Mouse (Mus musculus) embryonic fibroblast, embryonic 13.5 days (primary cell): ENCODE measurements at regions not wholly inside any gene's neighbourhood (a gene's known extent, or its start where the extent isn't known, plus 50 kb on each side); places are given as distances from the start of the nearest gene placed in this dataset.

Experiments
- H3K27ac ChIP-seq: 2 replicates; pipeline ENCODE4 v1.5.1; 2012; ENCODE audit warnings: low read length, control low read depth, inconsistent platforms; ENCODE audit not compliant: insufficient read depth
- H3K4me1 ChIP-seq: 2 replicates; pipeline ENCODE4 v1.6.1; 2011; ENCODE audit warnings: low read length; ENCODE audit not compliant: control insufficient read depth, insufficient read depth
- H3K4me3 ChIP-seq: 2 replicates; pipeline ENCODE4 v1.5.1; 2011; ENCODE audit warnings: mild to moderate bottlenecking, control low read depth, low read length; ENCODE audit not compliant: insufficient read depth
- CTCF ChIP-seq: IDR thresholded peaks from 2 replicates; pipeline ENCODE4 v1.5.1; 2011; ENCODE audit warnings: mild to moderate bottlenecking, control low read depth, low read length, moderate library complexity, borderline replicate concordance; ENCODE audit not compliant: insufficient read depth
- POLR2A ChIP-seq: IDR thresholded peaks from 2 replicates; pipeline ENCODE4 v1.6.1; 2011; ENCODE audit warnings: low read depth, mild to moderate bottlenecking, control low read depth, low read length, moderate library complexity

DNA sequence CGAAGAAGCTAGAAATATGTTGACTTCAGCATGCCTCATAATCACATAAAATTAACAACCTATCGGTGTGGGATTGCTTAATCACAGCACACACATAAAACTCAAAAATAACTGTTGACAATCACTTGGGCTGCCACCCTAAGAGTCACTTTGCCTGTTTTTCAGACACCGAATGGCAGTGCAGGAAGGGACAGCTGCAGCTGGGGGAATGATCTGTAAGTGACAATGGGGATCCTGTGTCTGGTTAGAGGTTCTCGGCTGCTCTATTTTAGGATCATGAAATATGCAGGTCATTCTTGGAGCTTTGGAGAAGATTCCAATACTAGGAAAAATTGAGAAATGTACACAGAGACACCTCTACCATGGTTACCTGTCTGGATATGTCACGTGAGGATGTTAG, 54.4 kb upstream of the Tcf12 start:
- no peaks in the 10 kb centered on the region for H3K4me1 ChIP-seq

DNA sequence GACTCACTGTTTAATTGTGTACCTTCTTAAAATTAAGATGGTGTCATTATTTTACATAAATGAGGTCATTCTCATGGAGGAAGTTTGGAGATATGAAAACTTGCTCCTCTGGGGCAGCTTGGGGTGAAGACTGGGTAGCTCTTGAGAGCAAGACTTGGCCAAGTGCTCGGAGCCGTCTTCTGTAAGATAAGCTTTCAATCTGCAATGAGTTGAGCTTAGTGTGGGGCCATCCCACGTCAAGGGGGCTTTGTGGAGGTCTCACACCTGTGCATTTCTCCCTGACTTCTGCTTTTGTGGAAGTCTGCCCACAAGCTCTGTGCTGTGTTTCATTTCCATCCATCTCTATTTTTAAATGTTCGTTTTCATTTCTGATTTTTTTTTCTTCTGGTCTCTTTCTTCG, 54.9 kb upstream of the Tcf12 start:
- Histone ChIP-seq H3K4me1 (no peaks in the 10 kb centered on the region), H3K4me3 (no peak overlapping the region), H3K27ac (no peak overlapping the region)
- TF ChIP-seq CTCF (no peak), POLR2A (no peak)

More for the DNA sequence above, 54.4 kb upstream of the Tcf12 start:
- Histone ChIP-seq H3K27ac (no peak overlapping the region), H3K4me3 (no peak overlapping the region)
- no peak for TF ChIP-seq CTCF
- TF ChIP-seq POLR2A, result no peak

DNA sequence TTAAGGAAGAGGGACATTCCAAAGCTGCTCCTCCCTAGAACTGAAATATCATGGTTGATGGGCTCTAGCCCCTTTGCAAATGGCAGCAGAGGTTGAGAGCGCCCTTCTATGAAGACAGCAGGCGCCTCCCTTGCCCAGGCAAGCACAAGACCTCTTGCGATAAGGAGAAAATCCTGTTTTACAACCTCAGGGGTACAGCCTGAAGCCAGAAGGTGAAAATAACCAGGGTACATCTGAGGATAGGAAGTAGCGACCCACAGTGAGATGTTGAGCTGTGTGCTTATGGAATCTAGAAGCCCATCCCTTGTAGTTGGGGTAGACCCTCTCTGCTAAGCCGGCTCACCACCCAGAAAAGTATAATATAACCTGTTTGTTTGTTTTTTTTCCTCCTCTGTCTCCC, 57.6 kb upstream of the Tcf12 start:
- Histone ChIP-seq H3K27ac (no peak overlapping the region), H3K4me3 (no peak overlapping the region), H3K4me1 (no peaks in the 10 kb centered on the region)
- TF ChIP-seq CTCF, result no peak
- TF ChIP-seq POLR2A, result no peak

- Histone ChIP-seq H3K4me1 (no peaks in the 10 kb centered on the region), H3K4me3 (no peak overlapping the region), H3K27ac (no peak overlapping the region)
- TF ChIP-seq POLR2A (no peak), CTCF (no peak)
Observed at GRCm38 (mm10) chr9:72169728-72170188, 58.1 kb upstream of the Tcf12 start.

DNA sequence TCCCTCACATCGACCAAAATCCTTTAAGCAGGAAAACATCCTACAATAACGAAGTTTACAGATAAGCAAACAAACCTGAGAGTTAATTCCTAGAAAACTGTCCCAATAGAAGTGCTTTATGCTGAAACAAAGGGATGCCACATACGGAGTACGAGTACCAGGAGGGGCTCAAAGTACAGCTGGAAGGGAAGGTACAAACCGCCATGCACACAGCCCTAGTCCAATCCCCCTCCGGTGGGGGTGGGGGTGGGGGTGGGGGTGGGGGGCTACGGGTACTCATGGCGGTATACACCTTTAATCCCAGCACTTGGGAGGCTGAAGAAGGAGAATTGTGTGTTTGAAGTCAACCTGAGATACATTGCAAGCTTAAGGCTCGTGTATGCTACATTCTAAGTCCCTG, 58.6 kb upstream of the Tcf12 start:
- H3K4me1 ChIP-seq, result no peaks in the 10 kb centered on the region
- H3K4me3 ChIP-seq, result no peak overlapping the region
- H3K27ac ChIP-seq, result no peak overlapping the region
- TF ChIP-seq CTCF (no peak), POLR2A (no peak)

DNA sequence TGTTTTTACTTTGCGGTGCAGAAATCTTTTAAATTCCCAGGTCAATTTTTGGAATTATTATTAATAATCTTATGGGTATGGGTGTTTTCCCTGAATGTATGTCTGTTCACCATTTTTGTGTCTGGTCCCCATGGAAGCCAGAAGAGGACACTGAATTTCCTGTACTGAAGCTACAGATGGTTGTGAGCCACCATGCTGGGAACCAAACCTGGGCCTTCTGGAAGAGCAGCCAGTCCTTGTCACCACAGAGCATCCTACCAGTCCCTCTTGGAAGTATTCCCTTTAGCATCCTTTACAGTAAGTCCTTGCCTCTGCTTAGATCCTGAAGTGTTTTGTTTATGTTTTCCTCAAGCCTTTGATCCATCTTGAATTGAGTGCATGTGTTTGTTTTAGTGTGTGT, 60.7 kb upstream of the Tcf12 start:
- no peak overlapping the region for H3K27ac ChIP-seq
- H3K4me3 ChIP-seq, result no peak overlapping the region
- no peaks in the 10 kb centered on the region for H3K4me1 ChIP-seq
- no peak for TF ChIP-seq CTCF
- no peak for TF ChIP-seq POLR2A

GRCm38 (mm10) chr9:72180972-72181371, 69.3 kb upstream of the Tcf12 start:
- H3K4me3 ChIP-seq, result no peak overlapping the region
- H3K4me1 ChIP-seq, result peaks cover 5% of the 10 kb centered on the region; the same call in 1 of the 2 replicates
- H3K27ac ChIP-seq, result no peak overlapping the region
- TF ChIP-seq CTCF, result no peak
- TF ChIP-seq POLR2A, result no peak

GRCm38 (mm10) chr9:72183336-72183735, 71.7 kb upstream of the Tcf12 start:
- Histone ChIP-seq H3K4me3 (no peak overlapping the region), H3K27ac (no peak overlapping the region), H3K4me1 (peaks cover 5% of the 10 kb centered on the region; the same call in 1 of the 2 replicates)
- no peak for TF ChIP-seq CTCF
- TF ChIP-seq POLR2A, result no peak

DNA sequence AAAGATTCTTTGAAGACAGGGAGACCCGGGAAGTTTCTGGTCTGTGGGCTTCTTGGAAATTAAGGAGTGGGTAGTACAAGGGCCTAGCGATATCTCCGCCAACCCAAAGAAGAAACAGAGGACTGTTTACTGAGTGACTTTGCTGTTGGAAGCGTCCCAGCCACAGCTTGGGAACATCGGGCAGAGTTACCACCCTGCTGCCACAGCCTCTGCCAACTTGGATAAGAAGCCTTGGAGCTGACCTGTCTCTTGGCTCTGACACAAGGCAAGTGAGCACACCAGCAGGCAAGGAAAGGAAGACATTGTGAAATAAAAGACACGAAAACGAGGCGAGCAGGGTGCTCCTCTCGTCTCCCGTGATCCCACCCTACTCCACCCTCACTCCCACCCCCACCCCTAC, 72.3 kb upstream of the Tcf12 start:
- Histone ChIP-seq H3K4me3 (no peak overlapping the region), H3K27ac (no peak overlapping the region), H3K4me1 (peaks cover 5% of the 10 kb centered on the region; the same call in 1 of the 2 replicates)
- TF ChIP-seq POLR2A, result no peak
- no peak for TF ChIP-seq CTCF

DNA sequence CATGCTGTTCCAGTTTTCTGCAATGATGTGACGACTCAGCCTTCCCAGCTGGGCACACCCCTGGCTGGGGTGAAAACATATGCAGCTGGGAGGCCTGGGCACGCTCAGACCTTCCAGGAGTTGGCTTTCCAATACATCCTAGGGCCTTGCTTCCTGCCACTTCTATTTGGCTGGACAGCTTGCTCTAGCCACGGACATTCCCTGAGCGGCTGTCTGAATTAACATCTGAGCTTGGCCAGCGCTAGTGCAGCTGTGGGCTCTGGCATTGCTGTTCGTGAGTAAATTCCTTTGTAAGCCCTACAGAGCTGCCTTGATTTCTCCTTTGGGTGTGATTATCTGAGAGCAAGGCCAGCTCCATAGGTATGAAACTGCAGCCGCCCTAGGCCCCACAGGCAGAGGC, 78.2 kb upstream of the Tcf12 start:
- TF ChIP-seq POLR2A, result no peak
- TF ChIP-seq CTCF, result no peak
- Histone ChIP-seq H3K27ac (no peak overlapping the region), H3K4me3 (no peak overlapping the region), H3K4me1 (peaks cover 11% of the 10 kb centered on the region)

GRCm38 (mm10) chr9:72190631-72191030, 79.0 kb upstream of the Tcf12 start:
- Histone ChIP-seq H3K4me3 (no peak overlapping the region), H3K4me1 (peaks cover 10% of the 10 kb centered on the region), H3K27ac (no peak overlapping the region)
- TF ChIP-seq CTCF (no peak), POLR2A (no peak)
